Mouse (Mus musculus) neural tube, postnatal 0 days (tissue): Measurements from ENCODE around the gene Ms4a6d. TPM values are rescaled to one million over a fixed set of nuclear protein-coding genes. Genes with fewer than 3 reads are reported as not detected.

Experiments
- polyA plus RNA-seq: library from polyadenylated mRNA; unstranded; fragments of >200 nt; fragmentation: Nextera tagmentation; extraction: Ambion mirVana; gene quantifications from 2 replicates; pipeline ENCODE4 v1.2.1, GENCODE M21; 2015

Ms4a6d gene
- polyA plus RNA-seq: 2.9 and 4.1 TPM in 2 replicates

DNA sequence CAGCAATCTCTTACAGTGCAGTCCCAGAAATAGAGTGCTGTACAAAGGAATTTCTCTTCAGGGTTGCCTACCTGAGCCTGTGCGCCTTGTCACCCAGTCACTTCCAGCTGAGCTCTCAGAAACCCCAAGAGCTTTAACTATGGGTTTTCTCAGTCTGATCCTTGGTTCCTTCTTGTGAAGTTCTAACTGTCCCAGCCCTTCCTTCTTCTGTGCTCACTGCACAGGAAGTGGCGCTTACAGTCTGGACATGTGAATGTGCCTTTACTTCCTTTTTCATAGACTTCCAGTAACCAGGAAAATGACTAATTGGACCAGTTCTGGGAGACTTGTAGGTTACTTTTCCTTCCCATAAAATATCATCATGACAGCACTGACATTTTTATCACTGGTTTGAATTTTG is at the start of gene Ms4a6d:
TSS of gene Ms4a6d (minus strand) at position 247 of the 400 bp plus-strand sequence.

DNA sequence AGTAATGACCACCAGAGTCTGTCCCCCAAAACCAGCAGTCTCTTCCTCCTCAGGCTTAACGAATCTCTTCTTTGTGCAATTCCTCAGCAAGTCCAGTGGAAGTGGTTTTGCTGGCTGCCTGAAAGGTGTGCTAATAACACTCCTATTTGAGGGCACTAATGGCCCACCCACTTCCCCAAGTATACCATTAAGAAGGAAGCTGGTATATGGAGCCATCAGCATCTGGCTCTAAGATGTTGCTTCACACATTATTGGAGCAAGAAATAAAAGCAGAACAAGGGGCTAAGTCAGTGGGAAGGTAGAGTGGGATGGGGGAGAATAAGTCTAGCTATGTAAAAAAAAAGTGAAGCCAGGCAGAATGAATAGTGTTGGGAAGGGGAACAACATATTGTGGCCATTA is 36.1 kb upstream of the Ms4a6d start, which contains the start of gene Ms4a3:
TSS of gene Ms4a3 (minus strand) at position 120 of the 400 bp plus-strand sequence.

GRCm38 (mm10) chr19:11623551-11623950 is 18.9 kb upstream of the Ms4a6d start, which contains the start of gene Ms4a2:
Gene Ms4a2, minus strand, starts transcription at chr19:11623719.

Other genes with a start within 250 kb of the Ms4a6d start
- gene Ms4a4a, start 229.3 kb downstream of the Ms4a6d start, polyA plus RNA-seq: 3.2 and 3.3 TPM in 2 replicates
- gene Ms4a4c, start 200.1 kb downstream of the Ms4a6d start, polyA plus RNA-seq: 0.36 TPM in 1 of 2 replicates, not detected in the other
- 0.41 TPM in 1 of 2 replicates, not detected in the other for gene Ms4a4b, start 161.3 kb downstream of the Ms4a6d start, polyA plus RNA-seq
- gene Ms4a6c, start 135.5 kb downstream of the Ms4a6d start, polyA plus RNA-seq: 3.8 and 5.3 TPM in 2 replicates
- 0.06 and 0.15 TPM in 2 replicates for gene Gm8369, start 118.9 kb downstream of the Ms4a6d start, polyA plus RNA-seq
- gene Ms4a6b, start 88.3 kb downstream of the Ms4a6d start, polyA plus RNA-seq: 3.1 and 3.4 TPM in 2 replicates
- gene Ms4a4d, start 68.0 kb downstream of the Ms4a6d start, polyA plus RNA-seq: 0.13 and 0.15 TPM in 2 replicates
- gene Ms4a2, start 18.9 kb upstream of the Ms4a6d start, polyA plus RNA-seq: 0.14 and 0.32 TPM in 2 replicates
- gene Ms4a3, start 36.0 kb upstream of the Ms4a6d start, polyA plus RNA-seq: 0.15 and 0.70 TPM in 2 replicates
- gene Oosp2, start 55.7 kb upstream of the Ms4a6d start, polyA plus RNA-seq: not detected in 2 replicates
- not detected in 2 replicates for gene Oosp1, start 86.3 kb upstream of the Ms4a6d start, polyA plus RNA-seq
- gene Oosp3, start 92.2 kb upstream of the Ms4a6d start, polyA plus RNA-seq: not detected in 2 replicates
- gene Gif, start 142.7 kb upstream of the Ms4a6d start, polyA plus RNA-seq: not detected in 2 replicates
- 56.0 and 56.6 TPM in 2 replicates for gene Mrpl16, start 165.5 kb upstream of the Ms4a6d start, polyA plus RNA-seq
- 13.8 and 16.3 TPM in 2 replicates for gene Stx3, start 214.6 kb upstream of the Ms4a6d start, polyA plus RNA-seq
- gene Olfr1417, start 234.4 kb upstream of the Ms4a6d start, polyA plus RNA-seq: not detected in 2 replicates